Mouse (Mus musculus): ENCODE data around the gene Lrrc39. TPM values are rescaled to one million over a fixed set of nuclear protein-coding genes. Genes with fewer than 3 reads are reported as not detected.

The Lrrc39 gene
- polyA plus RNA-seq, 1 experiment = 1.5 TPM

- H3K4me1 ChIP-seq (ENCODE audit: control insufficient read depth, insufficient read depth, low read length) = no peaks in the 10 kb centered on the region
- H3K4me3 ChIP-seq (replicated peaks; ENCODE audit: extremely low read depth, low read depth, low read length) = no peak overlapping the region
- TF ChIP-seq CTCF (IDR thresholded peaks at IDR 0.05; ENCODE audit: insufficient read depth, low read length) (no peak), POLR2A (IDR thresholded peaks at IDR 0.05; ENCODE audit: borderline replicate concordance, extremely low read depth, low read depth, low read length) (no peak)
- WGBS = 65% methylated on average over 5 of the region's 5 CpGs
- no peak for DNase-seq
Observed at GRCm38 (mm10) chr3:116601005-116601404, 38.2 kb downstream of the Lrrc39 start.

- Histone ChIP-seq H3K4me3 (replicated peaks; ENCODE audit: extremely low read depth, low read depth, low read length) (no peak overlapping the region), H3K4me1 (ENCODE audit: control insufficient read depth, insufficient read depth, low read length) (no peaks in the 10 kb centered on the region)
- DNase-seq = no peak
- TF ChIP-seq POLR2A (IDR thresholded peaks at IDR 0.05; ENCODE audit: borderline replicate concordance, extremely low read depth, low read depth, low read length) (no peak), CTCF (IDR thresholded peaks at IDR 0.05; ENCODE audit: insufficient read depth, low read length) (no peak)
- WGBS = 88% methylated on average over 5 of the region's 5 CpGs
Observed at GRCm38 (mm10) chr3:116601781-116602180, 39.0 kb downstream of the Lrrc39 start.

GRCm38 (mm10) chr3:116604570-116604969, 41.8 kb downstream of the Lrrc39 start:
- H3K4me1 ChIP-seq (ENCODE audit: control insufficient read depth, insufficient read depth, low read length) = no peaks in the 10 kb centered on the region
- no peak overlapping the region for H3K4me3 ChIP-seq (replicated peaks; ENCODE audit: extremely low read depth, low read depth, low read length)
- no peak for TF ChIP-seq CTCF (IDR thresholded peaks at IDR 0.05; ENCODE audit: insufficient read depth, low read length)
- TF ChIP-seq POLR2A (IDR thresholded peaks at IDR 0.05; ENCODE audit: borderline replicate concordance, extremely low read depth, low read depth, low read length) = no peak
- WGBS = 85% methylated on average over 9 of the region's 9 CpGs
- DNase-seq = no peak

DNA sequence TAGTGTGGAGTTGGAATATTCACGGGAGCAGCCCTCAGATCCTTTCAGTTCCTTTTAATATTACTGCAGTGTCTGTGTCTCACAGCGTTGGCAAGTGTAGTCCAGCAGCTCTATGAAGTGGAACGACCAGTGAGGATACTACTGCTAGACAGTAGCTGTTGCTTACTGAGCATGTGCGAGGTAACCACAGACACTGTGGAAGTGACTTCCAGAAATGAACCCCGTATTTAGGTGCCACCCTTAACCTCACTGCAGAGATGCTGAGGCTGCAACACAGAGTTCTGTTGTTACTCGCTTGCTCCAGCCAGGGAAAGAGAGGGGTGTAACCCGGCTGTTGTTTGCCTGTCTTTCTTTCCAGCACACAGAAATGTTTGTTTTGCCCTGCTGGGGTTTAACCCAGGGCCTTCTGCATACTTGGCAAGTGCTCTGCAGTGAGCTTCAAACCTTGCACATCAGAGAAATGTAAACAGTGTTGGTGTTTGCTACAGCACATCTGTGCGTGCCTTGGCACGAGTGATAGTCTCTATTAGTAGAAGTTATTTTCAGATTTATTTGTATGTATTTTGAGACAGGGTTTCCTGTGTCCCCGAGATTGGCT, 51.6 kb downstream of the Lrrc39 start, which contains the start of gene Trmt13:
Gene Trmt13, minus strand, starts transcription at position 293 of the 598 bp plus-strand sequence.
- WGBS = 39% methylated on average over 10 of the region's 10 CpGs
- H3K4me1 ChIP-seq (ENCODE audit: control insufficient read depth, insufficient read depth, low read length) = no peaks in the 10 kb centered on the region
- DNase-seq = peak; percentile 22
- H3K4me3 ChIP-seq (replicated peaks; ENCODE audit: extremely low read depth, low read depth, low read length) = peak within 1 kb of the TSS; percentile 19
- TF ChIP-seq POLR2A (IDR thresholded peaks at IDR 0.05; ENCODE audit: borderline replicate concordance, extremely low read depth, low read depth, low read length) = no peak
- no peak for TF ChIP-seq CTCF (IDR thresholded peaks at IDR 0.05; ENCODE audit: insufficient read depth, low read length)

DNA sequence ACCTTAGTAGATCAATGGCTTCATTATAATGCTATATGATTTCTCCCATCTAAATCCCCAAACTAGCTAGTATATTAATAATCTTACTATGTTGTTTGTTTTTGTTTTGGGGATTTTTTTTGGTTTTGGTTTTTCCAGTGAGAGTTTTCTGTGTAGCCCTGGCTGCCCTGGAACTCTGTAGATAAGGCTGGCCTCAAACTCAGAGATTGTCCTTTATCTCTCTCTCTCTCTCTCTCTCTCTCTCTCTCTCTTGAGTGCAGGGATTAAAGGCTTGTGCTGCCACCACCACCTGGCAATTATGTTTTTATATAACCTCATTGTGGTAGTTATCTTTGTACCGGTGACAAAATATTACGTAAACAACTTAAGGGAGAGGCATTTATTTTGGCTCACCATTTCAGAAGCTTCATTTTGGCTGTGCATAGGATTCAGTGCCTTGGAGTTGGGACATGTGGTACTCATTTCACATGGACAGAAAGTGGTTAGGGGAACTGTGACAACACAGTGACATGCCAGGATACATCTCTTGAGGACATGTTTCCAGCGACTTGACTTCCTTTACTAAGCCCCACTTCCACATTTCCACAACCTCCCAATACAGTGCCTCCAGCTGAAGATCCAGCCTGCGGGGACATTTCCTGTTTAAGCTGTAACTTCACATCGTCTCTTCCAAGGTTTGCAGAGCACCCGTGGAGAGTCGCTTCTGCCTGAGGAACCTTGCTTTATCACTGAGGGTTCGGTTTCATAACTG, 52.7 kb downstream of the Lrrc39 start:
- no peak overlapping the region for H3K4me3 ChIP-seq (replicated peaks; ENCODE audit: extremely low read depth, low read depth, low read length)
- TF ChIP-seq POLR2A (IDR thresholded peaks at IDR 0.05; ENCODE audit: borderline replicate concordance, extremely low read depth, low read depth, low read length) (no peak), CTCF (IDR thresholded peaks at IDR 0.05; ENCODE audit: insufficient read depth, low read length) (no peak)
- no peaks in the 10 kb centered on the region for H3K4me1 ChIP-seq (ENCODE audit: control insufficient read depth, insufficient read depth, low read length)
- DNase-seq = no peak
- WGBS = 68% methylated on average over 8 of the region's 8 CpGs

DNA sequence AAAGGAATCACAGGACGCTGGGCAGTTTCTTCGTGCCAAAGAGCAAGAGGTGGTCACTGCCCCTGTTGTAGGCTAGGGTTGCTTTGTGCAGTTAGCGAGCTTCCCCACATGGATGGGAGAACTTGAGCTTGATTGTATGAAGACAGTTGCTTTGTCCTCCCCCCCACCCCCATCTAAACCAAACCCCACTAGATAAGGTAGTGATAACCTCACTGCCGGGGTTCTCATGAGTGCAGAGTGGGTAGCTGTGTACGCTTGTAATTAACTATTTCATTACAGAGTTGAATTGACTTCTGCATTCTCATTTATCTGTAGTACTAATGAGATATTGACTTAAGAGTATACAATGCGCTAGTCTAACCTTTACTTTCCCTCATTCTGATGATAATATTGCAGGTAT, 56.1 kb downstream of the Lrrc39 start:
- Histone ChIP-seq H3K4me1 (ENCODE audit: control insufficient read depth, insufficient read depth, low read length) (no peaks in the 10 kb centered on the region), H3K4me3 (replicated peaks; ENCODE audit: extremely low read depth, low read depth, low read length) (no peak overlapping the region)
- no peak for DNase-seq
- WGBS = 78% methylated on average over 6 of the region's 6 CpGs
- TF ChIP-seq POLR2A (IDR thresholded peaks at IDR 0.05; ENCODE audit: borderline replicate concordance, extremely low read depth, low read depth, low read length) = no peak
- no peak for TF ChIP-seq CTCF (IDR thresholded peaks at IDR 0.05; ENCODE audit: insufficient read depth, low read length)

- no peaks in the 10 kb centered on the region for H3K4me1 ChIP-seq (ENCODE audit: control insufficient read depth, insufficient read depth, low read length)
- 90% methylated on average over 7 of the region's 7 CpGs for WGBS
- H3K4me3 ChIP-seq (replicated peaks; ENCODE audit: extremely low read depth, low read depth, low read length) = no peak overlapping the region
- TF ChIP-seq CTCF (IDR thresholded peaks at IDR 0.05; ENCODE audit: insufficient read depth, low read length) (no peak), POLR2A (IDR thresholded peaks at IDR 0.05; ENCODE audit: borderline replicate concordance, extremely low read depth, low read depth, low read length) (no peak)
- no peak for DNase-seq
Observed at GRCm38 (mm10) chr3:116620636-116621370, 58.0 kb downstream of the Lrrc39 start.

DNA sequence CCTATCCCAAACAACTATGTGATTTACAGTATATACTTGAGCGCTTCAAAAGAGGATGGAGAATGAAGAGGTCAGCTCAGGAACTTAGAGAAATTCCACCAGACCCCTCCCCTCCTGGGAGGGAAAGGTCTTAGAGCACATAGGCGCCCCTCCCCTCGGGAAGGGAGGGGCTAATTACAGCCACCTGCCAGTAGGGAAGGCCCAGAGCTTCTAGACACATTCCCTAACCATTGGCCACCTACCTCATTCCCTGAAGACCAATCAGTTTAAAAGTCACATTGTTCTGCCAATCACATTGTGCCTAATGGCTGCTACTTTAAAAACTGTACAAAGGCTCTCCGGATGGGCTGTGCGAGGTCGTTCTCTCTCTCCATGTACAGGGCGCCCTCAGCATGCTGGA, 59.9 kb downstream of the Lrrc39 start:
- no peak for TF ChIP-seq CTCF (IDR thresholded peaks at IDR 0.05; ENCODE audit: insufficient read depth, low read length)
- TF ChIP-seq POLR2A (IDR thresholded peaks at IDR 0.05; ENCODE audit: borderline replicate concordance, extremely low read depth, low read depth, low read length) = no peak
- WGBS = 93% methylated on average over 7 of the region's 7 CpGs
- Histone ChIP-seq H3K4me3 (replicated peaks; ENCODE audit: extremely low read depth, low read depth, low read length) (no peak overlapping the region), H3K4me1 (ENCODE audit: control insufficient read depth, insufficient read depth, low read length) (no peaks in the 10 kb centered on the region)
- DNase-seq = no peak

- 84% methylated on average over 1 of the region's 1 CpGs for WGBS
- Histone ChIP-seq H3K4me1 (ENCODE audit: control insufficient read depth, insufficient read depth, low read length) (no peaks in the 10 kb centered on the region), H3K4me3 (replicated peaks; ENCODE audit: extremely low read depth, low read depth, low read length) (no peak overlapping the region)
- no peak for TF ChIP-seq POLR2A (IDR thresholded peaks at IDR 0.05; ENCODE audit: borderline replicate concordance, extremely low read depth, low read depth, low read length)
- DNase-seq = no peak
Observed at GRCm38 (mm10) chr3:116631459-116631858, 68.7 kb downstream of the Lrrc39 start.

Other genes starting within 250 kb of the Lrrc39 start
- gene Cdc14a, start 138.9 kb upstream of the Lrrc39 start, polyA plus RNA-seq (2012; rRNA removed) = 7.2 and 8.5 TPM in 2 replicates
- 23.6 and 25.6 TPM in 2 replicates for gene Rtca, start 54.8 kb upstream of the Lrrc39 start, polyA plus RNA-seq (2012; rRNA removed)
- 4.1 and 6.9 TPM in 2 replicates for gene Dbt, start 49.9 kb upstream of the Lrrc39 start, polyA plus RNA-seq (2012; rRNA removed)
- gene Sass6, start 32.0 kb downstream of the Lrrc39 start, polyA plus RNA-seq (2012; rRNA removed) = 1.1 and 1.7 TPM in 2 replicates
- gene Trmt13, start 51.6 kb downstream of the Lrrc39 start, polyA plus RNA-seq (2012; rRNA removed) = 4.0 and 6.2 TPM in 2 replicates
- 20.0 and 27.3 TPM in 2 replicates for gene Mfsd14a, start 99.7 kb downstream of the Lrrc39 start, polyA plus RNA-seq (2012; rRNA removed)
- not detected in 2 replicates for gene Gm43191, start 118.3 kb downstream of the Lrrc39 start, polyA plus RNA-seq (2012; rRNA removed)
- 6.3 and 7.5 TPM in 2 replicates for gene Slc35a3, start 149.9 kb downstream of the Lrrc39 start, polyA plus RNA-seq (2012; rRNA removed)
- gene Agl, start 245.2 kb downstream of the Lrrc39 start, polyA plus RNA-seq (2012; rRNA removed) = 4.2 and 9.2 TPM in 2 replicates

All from lung, adult 2 months (tissue).